Mouse (Mus musculus) lung, adult 2 months (tissue): ENCODE measurements around the gene Kat6b.

Experiments
- CTCF ChIP-seq: fragments of 200-500 bp; IDR thresholded peaks from 2 replicates; pipeline ENCODE4 v1.5.1; 2011; ENCODE audit warnings: mild to moderate bottlenecking, low read length, control low read depth; ENCODE audit not compliant: insufficient read depth
- POLR2A ChIP-seq: fragments of 200-500 bp; IDR thresholded peaks from 2 replicates; pipeline ENCODE4 v1.6.1; 2011; ENCODE audit warnings: low read depth, mild to moderate bottlenecking, control low read depth, low read length, borderline replicate concordance; ENCODE audit errors: extremely low read depth

GRCm38 (mm10) chr14:21590205-21590604, 109.0 kb downstream of the Kat6b start:
- TF ChIP-seq CTCF: no peak
- TF ChIP-seq POLR2A: no peak
